Mouse (Mus musculus): ENCODE data around the gene Gm5868.

- TF ChIP-seq POLR2A (IDR thresholded peaks at IDR 0.05; ENCODE audit: low read depth, low read length) (peak; percentile 12; the same call in 1 of the 2 replicates), CTCF (IDR thresholded peaks at IDR 0.05; ENCODE audit: extremely low read depth, insufficient read depth, insufficient read length, insufficient replicate concordance) (no peak)
These were observed 47.5 kb upstream of the Gm5868 start for GRCm38 (mm10) chr5:72634791-72635271.
